Mouse (Mus musculus) liver, embryonic 11.5 days (tissue): ENCODE data around the gene Susd3. TPM values are rescaled to one million over a fixed set of nuclear protein-coding genes. Genes with fewer than 3 reads are reported as not detected.

Experiments used
- ATAC-seq: fragments of 200-750 bp; cut with Nextera tagmentation; replicated peaks from 2 replicates; pipeline ENCODE4 v1.8.0; 2017; ENCODE audit warnings: moderate number of reproducible peaks, mild to moderate bottlenecking, moderate TSS enrichment, moderate library complexity; ENCODE audit not compliant: low FRiP score
- DNase-seq: peaks from one replicate; pipeline ENCODE4 v3.0.0-alpha.2; 2017; ENCODE audit warnings: low spot score
- H3K27ac ChIP-seq: fragments of 300-500 bp; sonication (generic); 2 replicates; pipeline ENCODE4 v1.5.1; 2014; ENCODE audit warnings: mild to moderate bottlenecking, low read depth, low read length, control low read depth
- H3K27me3 ChIP-seq: fragments of 300-500 bp; sonication (generic); replicated peaks from 2 replicates; pipeline ENCODE4 v1.6.1; 2014; ENCODE audit warnings: low read length, mixed read lengths; ENCODE audit not compliant: control insufficient read depth, insufficient read depth
- H3K36me3 ChIP-seq: fragments of 300-500 bp; sonication (generic); 2 replicates; pipeline ENCODE4 v1.6.1; 2014; ENCODE audit warnings: mild to moderate bottlenecking, low read length, moderate library complexity, mixed read lengths; ENCODE audit not compliant: control insufficient read depth, insufficient read depth
- H3K4me1 ChIP-seq: fragments of 300-500 bp; sonication (generic); replicated peaks from 2 replicates; pipeline ENCODE4 v1.6.1; 2014; ENCODE audit warnings: low read length, mixed read lengths; ENCODE audit not compliant: control insufficient read depth, insufficient read depth
- H3K4me2 ChIP-seq: fragments of 300-500 bp; sonication (generic); 2 replicates; pipeline ENCODE4 v1.6.1; 2014; ENCODE audit warnings: mild to moderate bottlenecking, control low read depth, moderate library complexity
- H3K4me3 ChIP-seq: fragments of 300-500 bp; sonication (generic); 2 replicates; pipeline ENCODE4 v1.5.1; 2014; ENCODE audit warnings: low read depth, low read length, control low read depth
- H3K9ac ChIP-seq: fragments of 300-500 bp; sonication (generic); 2 replicates; pipeline ENCODE4 v1.6.1; 2014; ENCODE audit warnings: low read depth, low read length, control low read depth
- H3K9me3 ChIP-seq: fragments of 300-500 bp; sonication (generic); 2 replicates; pipeline ENCODE4 v1.6.1; 2016; ENCODE audit warnings: low read length, inconsistent platforms, mixed read lengths; ENCODE audit not compliant: control insufficient read depth
- WGBS: fragments of 180-500 bp; shearing (Covaris S2); extraction: QIAGEN DNeasy Blood & Tissue Kit; methylation state at CpG from one replicate; pipeline ENCODE4 v1.1.7; 2014; 5-methylcytosine and 5-hydroxymethylcytosine counted together
- polyA plus RNA-seq: library from polyadenylated mRNA; unstranded; fragments of >200 nt; fragmentation: Nextera tagmentation; extraction: Ambion mirVana; gene quantifications from 2 replicates; pipeline ENCODE4 v1.2.1, GENCODE M21; 2014

Susd3 gene
- 4.4 and 5.2 TPM in 2 replicates for polyA plus RNA-seq

DNA sequence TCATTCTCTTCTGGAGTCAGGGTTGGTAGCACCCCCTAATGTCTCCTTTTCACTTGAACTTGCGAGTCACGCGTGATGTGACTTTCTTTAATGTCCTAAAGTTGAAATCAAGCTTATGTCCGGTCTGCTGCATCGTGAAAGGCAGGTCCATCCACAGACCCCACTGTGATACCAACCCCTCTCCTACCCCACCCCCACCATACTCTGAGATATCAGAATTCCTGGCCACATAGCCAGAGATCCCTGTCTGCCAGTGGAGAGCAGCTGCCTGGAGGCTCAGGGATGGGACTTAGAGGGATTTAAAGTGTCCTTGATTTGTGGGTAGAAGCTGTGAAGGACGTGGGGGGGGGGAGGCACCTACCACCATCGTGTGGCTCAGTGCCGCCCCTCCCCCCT is at the start of gene Susd3:
Gene Susd3 (minus strand): TSS at position 240 of the 396 bp plus-strand sequence.
- Histone ChIP-seq H3K9me3 (no peaks in the 10 kb centered on the region), H3K27ac (no peak within 1 kb of the TSS), H3K4me1 (peaks cover 14% of the 10 kb centered on the region), H3K27me3 (peaks cover 18% of the 10 kb centered on the region), H3K4me2 (peak within 1 kb of the TSS; percentile 81), H3K36me3 (no peaks in the 10 kb centered on the region), H3K9ac (0 out of 2 replicates have a peak within 1 kb of the TSS, but pooled peaks have one; percentile 31), H3K4me3 (peak within 1 kb of the TSS; percentile 51)
- 15% methylated on average over 6 of the region's 8 CpGs for WGBS
- no peak for ATAC-seq
- no peak for DNase-seq

DNA sequence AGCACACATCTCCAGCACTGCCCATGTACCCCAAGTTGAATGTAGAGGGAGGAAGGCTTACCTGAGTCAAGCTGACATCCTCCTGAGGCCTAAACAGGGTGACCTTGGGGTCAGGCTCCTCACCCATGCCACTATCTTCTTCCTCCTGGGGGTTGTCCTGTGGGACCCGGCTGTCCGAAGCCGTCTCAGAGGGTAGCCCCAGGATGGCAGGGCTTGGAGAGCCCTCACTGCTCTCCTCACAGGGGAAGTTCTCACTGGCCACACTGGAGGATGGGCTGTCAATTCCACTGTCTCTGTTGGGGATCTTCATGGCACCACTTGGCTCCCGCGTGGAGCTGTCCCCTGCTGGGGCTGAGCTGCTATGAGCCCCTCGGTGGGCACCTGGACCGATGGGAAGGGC is 47.8 kb upstream of the Susd3 start:
- no peak overlapping the region for H3K27ac ChIP-seq

DNA sequence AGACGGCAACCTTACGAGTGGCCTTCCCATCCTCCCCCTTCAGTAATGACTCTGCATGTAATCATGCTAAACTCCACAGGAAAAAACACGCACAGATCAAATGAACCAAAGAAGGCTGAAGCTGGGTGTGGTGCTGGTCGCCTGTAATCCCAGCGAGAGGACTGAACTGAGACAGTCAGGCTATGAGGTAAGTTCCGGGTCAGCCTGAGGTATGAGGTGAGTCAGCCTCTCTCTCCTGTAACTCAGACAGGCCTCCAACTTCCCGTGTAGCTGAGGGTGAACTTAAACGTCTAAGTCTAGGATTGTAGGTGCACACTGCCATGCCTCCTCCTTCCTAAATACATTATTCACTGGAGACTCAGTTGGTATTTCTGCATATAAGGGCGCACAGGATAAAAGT is 45.6 kb upstream of the Susd3 start:
- no peak overlapping the region for H3K27ac ChIP-seq
- no peak overlapping the region for H3K9ac ChIP-seq
- no peaks in the 10 kb centered on the region for H3K27me3 ChIP-seq
- no peak overlapping the region for H3K4me2 ChIP-seq
- H3K4me3 ChIP-seq: no peak overlapping the region
- DNase-seq (no peak), ATAC-seq (no peak)
- WGBS: 73% methylated on average over 9 of the region's 9 CpGs
- H3K36me3 ChIP-seq: no peaks in the 10 kb centered on the region
- H3K4me1 ChIP-seq: peaks cover 8% of the 10 kb centered on the region
- peaks cover 4% of the 10 kb centered on the region; the same call in 1 of the 2 replicates for H3K9me3 ChIP-seq

More for the DNA sequence above, 47.8 kb upstream of the Susd3 start:
- Histone ChIP-seq H3K4me3 (no peak overlapping the region), H3K9ac (no peak overlapping the region), H3K9me3 (peaks cover 4% of the 10 kb centered on the region; the same call in 1 of the 2 replicates), H3K4me1 (peaks cover 12% of the 10 kb centered on the region), H3K4me2 (no peak overlapping the region), H3K36me3 (no peaks in the 10 kb centered on the region), H3K27me3 (no peaks in the 10 kb centered on the region)
- no peak for DNase-seq
- ATAC-seq: no peak
- 78% methylated on average over 7 of the region's 7 CpGs for WGBS

DNA sequence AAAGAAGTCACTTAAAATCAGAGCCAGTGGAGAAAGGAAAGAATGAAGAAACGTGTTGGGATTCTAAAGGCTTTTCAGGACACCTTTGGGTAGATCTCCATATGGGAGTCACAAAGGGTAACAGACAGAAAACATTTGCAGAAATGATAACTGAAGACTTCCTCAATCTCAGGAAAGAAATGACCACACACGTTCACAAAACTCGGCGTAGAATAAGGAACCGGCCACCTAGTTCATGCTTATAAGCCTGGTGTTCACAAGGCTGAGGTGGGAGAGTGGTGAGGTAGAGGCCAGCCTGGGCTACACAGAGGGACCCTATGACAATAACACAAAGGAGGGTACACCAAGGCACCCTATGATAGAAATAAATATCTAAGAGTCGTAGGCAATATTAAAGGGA is 43.4 kb upstream of the Susd3 start:
- H3K27ac ChIP-seq: no peak overlapping the region
- no peak for ATAC-seq
- DNase-seq: no peak
- no peaks in the 10 kb centered on the region for H3K36me3 ChIP-seq
- no peaks in the 10 kb centered on the region for H3K4me1 ChIP-seq
- H3K27me3 ChIP-seq: no peaks in the 10 kb centered on the region
- H3K4me2 ChIP-seq: no peak overlapping the region
- H3K9me3 ChIP-seq: peaks cover 4% of the 10 kb centered on the region; the same call in 1 of the 2 replicates
- no peak overlapping the region for H3K4me3 ChIP-seq
- H3K9ac ChIP-seq: no peak overlapping the region
- WGBS: 76% methylated on average over 6 of the region's 6 CpGs

DNA sequence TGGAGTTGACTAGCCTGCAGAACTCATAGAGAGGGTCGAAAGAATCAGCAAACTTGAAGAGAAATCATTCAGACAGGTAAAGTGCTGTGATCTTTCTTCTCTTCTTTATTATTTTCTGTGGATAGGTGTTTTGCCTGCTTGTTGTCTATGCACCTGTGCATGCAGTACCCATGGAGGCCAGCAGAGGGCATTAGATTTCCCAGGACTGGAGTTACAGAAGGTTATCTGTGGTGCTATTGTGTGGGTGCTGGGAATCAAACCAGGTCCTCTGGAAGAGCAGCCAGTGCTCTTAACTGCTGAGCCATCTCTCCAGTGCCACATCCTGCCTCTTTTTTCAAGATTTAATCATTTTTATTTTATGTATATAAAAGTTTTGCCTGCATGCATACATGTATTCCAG is 42.9 kb upstream of the Susd3 start:
- ATAC-seq: no peak
- no peak for DNase-seq
- WGBS: 48% methylated on average over 1 of the region's 1 CpGs
- no peak overlapping the region for H3K27ac ChIP-seq
- no peaks in the 10 kb centered on the region for H3K4me1 ChIP-seq
- H3K36me3 ChIP-seq: no peaks in the 10 kb centered on the region
- no peak overlapping the region for H3K4me2 ChIP-seq
- peaks cover 4% of the 10 kb centered on the region; the same call in 1 of the 2 replicates for H3K9me3 ChIP-seq
- H3K4me3 ChIP-seq: no peak overlapping the region
- H3K9ac ChIP-seq: no peak overlapping the region
- H3K27me3 ChIP-seq: no peaks in the 10 kb centered on the region

- H3K4me1 ChIP-seq: no peaks in the 10 kb centered on the region
- H3K4me2 ChIP-seq: no peak overlapping the region
- H3K27ac ChIP-seq: no peak overlapping the region
- no peak overlapping the region for H3K9ac ChIP-seq
- no peaks in the 10 kb centered on the region for H3K27me3 ChIP-seq
- H3K9me3 ChIP-seq: peaks cover 4% of the 10 kb centered on the region; the same call in 1 of the 2 replicates
- WGBS: 85% methylated on average over 6 of the region's 6 CpGs
- H3K36me3 ChIP-seq: no peaks in the 10 kb centered on the region
- ATAC-seq: no peak
- no peak overlapping the region for H3K4me3 ChIP-seq
- no peak for DNase-seq
Observed at GRCm38 (mm10) chr13:49287224-49287623, 38.7 kb upstream of the Susd3 start.

DNA sequence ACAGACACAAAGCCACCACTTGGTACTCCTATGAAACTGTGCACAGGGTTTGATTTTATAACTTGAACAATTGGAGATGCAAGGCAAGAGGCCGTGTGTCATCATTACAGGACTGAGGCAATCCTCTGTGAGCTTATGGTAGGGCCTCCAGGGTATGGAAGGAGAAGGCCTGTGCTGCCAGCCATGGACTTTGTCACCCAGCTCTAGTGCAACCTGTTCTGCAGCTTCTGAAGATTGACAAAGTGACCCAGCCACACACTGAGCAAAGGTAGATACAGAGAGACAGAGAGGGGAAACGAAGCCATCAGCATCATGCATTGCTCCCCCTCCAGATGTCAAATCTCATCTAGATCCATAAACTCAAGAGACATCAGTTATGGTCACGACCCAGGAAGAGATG is 38.2 kb upstream of the Susd3 start:
- no peaks in the 10 kb centered on the region for H3K4me1 ChIP-seq

GRCm38 (mm10) chr13:49283686-49284085 is 35.2 kb upstream of the Susd3 start:
- H3K27me3 ChIP-seq: no peaks in the 10 kb centered on the region
- no peaks in the 10 kb centered on the region for H3K4me1 ChIP-seq
- H3K9ac ChIP-seq: no peak overlapping the region
- no peak overlapping the region for H3K4me3 ChIP-seq
- H3K36me3 ChIP-seq: no peaks in the 10 kb centered on the region
- H3K4me2 ChIP-seq: no peak overlapping the region
- 67% methylated on average over 9 of the region's 9 CpGs for WGBS
- ATAC-seq (no peak), DNase-seq (no peak)
- H3K9me3 ChIP-seq: no peaks in the 10 kb centered on the region
- H3K27ac ChIP-seq: no peak overlapping the region

More for the DNA sequence above, 38.2 kb upstream of the Susd3 start:
- DNase-seq (no peak), ATAC-seq (no peak)
- no peak overlapping the region for H3K9ac ChIP-seq
- H3K27me3 ChIP-seq: no peaks in the 10 kb centered on the region
- no peaks in the 10 kb centered on the region for H3K36me3 ChIP-seq
- no peak overlapping the region for H3K27ac ChIP-seq
- no peak overlapping the region for H3K4me3 ChIP-seq
- 75% methylated on average over 3 of the region's 3 CpGs for WGBS
- H3K9me3 ChIP-seq: peaks cover 4% of the 10 kb centered on the region; the same call in 1 of the 2 replicates
- no peak overlapping the region for H3K4me2 ChIP-seq

- Histone ChIP-seq H3K9ac (no peak overlapping the region), H3K9me3 (no peaks in the 10 kb centered on the region), H3K4me3 (no peak overlapping the region), H3K36me3 (no peaks in the 10 kb centered on the region), H3K27ac (no peak overlapping the region), H3K4me2 (no peak overlapping the region), H3K27me3 (no peaks in the 10 kb centered on the region), H3K4me1 (no peaks in the 10 kb centered on the region)
- no peak for DNase-seq
- 53% methylated on average over 2 of the region's 2 CpGs for WGBS
- no peak; the same call in 1 of the 2 replicates for ATAC-seq
Observed at GRCm38 (mm10) chr13:49282168-49282567, 33.7 kb upstream of the Susd3 start.
